10 mouse cellular contexts compared by ENCODE assay signal in genomic region chr7:99856266-99856861, GRCm38 (mm10). TPM values are rescaled to one million over a fixed set of nuclear protein-coding genes. Genes with fewer than 3 reads are reported as not detected.
DNase-seq lines count a peak whose midpoint lies in the region; ATAC-seq and TF ChIP-seq lines count a peak whose summit lies in the region.
"Had no signal": no experiment of that assay in that cellular context is flagged by ENCODE, and none has a peak within 500 bp of the region (broad histone marks: within the 10 kb centered on the region; RNA-seq: fewer than 3 reads in every experiment).

No protein-coding gene starts in this region.

- peaks cover 17% of the 10 kb centered on the region for H3K36me3 ChIP-seq in intestine, embryonic 15.5 days
- peaks cover 11% of the 10 kb centered on the region for H3K36me3 ChIP-seq in intestine, postnatal 0 days (ENCODE audit: control insufficient read depth, insufficient read depth)
- H3K36me3 ChIP-seq in liver, embryonic 15.5 days (replicated peaks): peaks cover 40% of the 10 kb centered on the region

- 86% methylated on average over 14 of the region's 14 CpGs for WGBS in intestine, embryonic 15.5 days
- WGBS in intestine, postnatal 0 days: 82% methylated on average over 14 of the region's 14 CpGs
- 64% methylated on average over 14 of the region's 14 CpGs for WGBS in liver, embryonic 15.5 days (ENCODE audit: insufficient replicate concordance)

- 0 out of 2 replicates have a peak overlapping the region, but pooled peaks have one; percentile 14 for H3K4me2 ChIP-seq in intestine, embryonic 15.5 days (replicated peaks)
- no peak overlapping the region for H3K4me2 ChIP-seq in intestine, postnatal 0 days (replicated peaks; ENCODE audit: low read depth)
- H3K4me2 ChIP-seq in liver, embryonic 15.5 days: peak overlapping the region; percentile 38

- no peaks in the 10 kb centered on the region for H3K27me3 ChIP-seq in intestine, embryonic 15.5 days (replicated peaks)
- H3K27me3 ChIP-seq in intestine, postnatal 0 days (replicated peaks; ENCODE audit: control insufficient read depth, insufficient read depth, low read length): no peaks in the 10 kb centered on the region
- 0 out of 2 replicates have a peak, but pooled peaks cover 5% of the 10 kb centered on the region for H3K27me3 ChIP-seq in liver, embryonic 15.5 days

- no peaks in the 10 kb centered on the region for H3K9me3 ChIP-seq in intestine, embryonic 15.5 days
- no peaks in the 10 kb centered on the region for H3K9me3 ChIP-seq in intestine, postnatal 0 days (ENCODE audit: control insufficient read depth)
- H3K9me3 ChIP-seq in liver, embryonic 15.5 days (replicated peaks): no peaks in the 10 kb centered on the region

- H3K27ac ChIP-seq in intestine, embryonic 15.5 days: no peak overlapping the region
- no peak overlapping the region for H3K27ac ChIP-seq in intestine, postnatal 0 days (ENCODE audit: low read depth, low read length)
- H3K27ac ChIP-seq in liver, embryonic 15.5 days (replicated peaks): no peak overlapping the region

- no peak overlapping the region for H3K4me3 ChIP-seq in intestine, embryonic 15.5 days (replicated peaks)
- H3K4me3 ChIP-seq in intestine, postnatal 0 days (ENCODE audit: low read depth, low read length): no peak overlapping the region
- H3K4me3 ChIP-seq in liver, embryonic 15.5 days (replicated peaks): peak overlapping the region; percentile 18

- peaks cover 14% of the 10 kb centered on the region for H3K4me1 ChIP-seq in intestine, embryonic 15.5 days (replicated peaks)
- 0 out of 2 replicates have a peak, but pooled peaks cover 3% of the 10 kb centered on the region for H3K4me1 ChIP-seq in intestine, postnatal 0 days (replicated peaks; ENCODE audit: control insufficient read depth, insufficient read depth, low read length)
- peaks cover 27% of the 10 kb centered on the region for H3K4me1 ChIP-seq in liver, embryonic 15.5 days (replicated peaks)

- TF ChIP-seq CTCF in intestine, postnatal 0 days (IDR thresholded peaks at IDR 0.05; ENCODE audit: low read depth): no peak

- no peak for ATAC-seq in intestine, embryonic 15.5 days
- ATAC-seq in intestine, postnatal 0 days: no peak
- peak; percentile 57 for ATAC-seq in activated CD4-positive, CD25-positive, alpha-beta regulatory T cell, adult 4 months
- no peak for ATAC-seq in liver, embryonic 15.5 days (ENCODE audit: insufficient read depth)
- ATAC-seq: lung, postnatal 0 days had no signal

- H3K9ac ChIP-seq in intestine, embryonic 15.5 days: no peak overlapping the region
- no peak overlapping the region for H3K9ac ChIP-seq in intestine, postnatal 0 days (ENCODE audit: low read depth, low read length)
- H3K9ac ChIP-seq in liver, embryonic 15.5 days: 0 out of 2 replicates have a peak overlapping the region, but pooled peaks have one; percentile 25

- DNase-seq in A20 (ENCODE audit: low read depth, low spot score): peak; percentile 70
- no peak for DNase-seq in right cerebral cortex, postnatal 4 days
- DNase-seq in MN1 (ENCODE audit: low spot score): no peak
- no peak for DNase-seq in urinary bladder, postnatal 25 days (ENCODE audit: low spot score)
- DNase-seq: kidney, postnatal 36 days had no signal

RNA-seq across cellular contexts. Expression of gene Xrra1, which starts 2.6 kb away (rescaled TPM):
- polyA plus RNA-seq in intestine, embryonic 15.5 days (2015; fragmentation: Nextera tagmentation; extraction: Ambion mirVana): 0.10 and 0.11 TPM in 2 replicates
- polyA plus RNA-seq in intestine, postnatal 0 days (2015; fragmentation: Nextera tagmentation; extraction: Ambion mirVana): 0.17 TPM in 1 of 2 replicates, not detected in the other
- polyA plus RNA-seq in activated CD4-positive, CD25-positive, alpha-beta regulatory T cell, adult 4 months (2017; shearing (Covaris generic)): under 1 TPM; 0.32 to 0.34 TPM
- not detected in 2 replicates for polyA plus RNA-seq in liver, embryonic 15.5 days (2015; fragmentation: Nextera tagmentation; extraction: Ambion mirVana)

RNA-seq across cellular contexts. Expression of gene Spcs2, which starts 6.9 kb away (rescaled TPM):
- 387 and 427 TPM in 2 replicates for polyA plus RNA-seq in intestine, embryonic 15.5 days (2015; fragmentation: Nextera tagmentation; extraction: Ambion mirVana)
- polyA plus RNA-seq in intestine, postnatal 0 days (2015; fragmentation: Nextera tagmentation; extraction: Ambion mirVana): 237 and 238 TPM in 2 replicates
- polyA plus RNA-seq in activated CD4-positive, CD25-positive, alpha-beta regulatory T cell, adult 4 months (2017; shearing (Covaris generic)): 100 to 1,000 TPM; 511 to 516 TPM
- 169 and 193 TPM in 2 replicates for polyA plus RNA-seq in liver, embryonic 15.5 days (2015; fragmentation: Nextera tagmentation; extraction: Ambion mirVana)

RNA-seq across cellular contexts. Expression of gene Neu3, which starts 28.1 kb away (rescaled TPM):
- 5.2 TPM in 2 replicates for polyA plus RNA-seq in intestine, embryonic 15.5 days (2015; fragmentation: Nextera tagmentation; extraction: Ambion mirVana)
- polyA plus RNA-seq in intestine, postnatal 0 days (2015; fragmentation: Nextera tagmentation; extraction: Ambion mirVana): 2.5 TPM in 2 replicates
- polyA plus RNA-seq in activated CD4-positive, CD25-positive, alpha-beta regulatory T cell, adult 4 months (2017; shearing (Covaris generic)): 10 to 100 TPM; 24.2 to 29.1 TPM
- polyA plus RNA-seq in liver, embryonic 15.5 days (2015; fragmentation: Nextera tagmentation; extraction: Ambion mirVana): 4.9 and 5.4 TPM in 2 replicates
